ENCODE assay signal across 11 mouse cellular contexts in genomic region chr4:137163962-137164361, GRCm38 (mm10).
DNase-seq lines count a peak whose midpoint lies in the region; ATAC-seq and TF ChIP-seq lines count a peak whose summit lies in the region.
"Had no signal": no experiment of that assay in that cellular context is flagged by ENCODE, and none has a peak within 500 bp of the region (broad histone marks: within the 10 kb centered on the region; RNA-seq: fewer than 3 reads in every experiment).

No protein-coding gene starts in this region.

- H3K27ac ChIP-seq in lung, embryonic 15.5 days: no peak overlapping the region
- H3K27ac ChIP-seq in stomach, postnatal 0 days (replicated peaks): peak overlapping the region; percentile 69
- H3K27ac ChIP-seq: forebrain, embryonic 15.5 days; hindbrain, embryonic 14.5 days; liver, embryonic 15.5 days had no signal

- H3K4me1 ChIP-seq in lung, embryonic 15.5 days: peaks cover 15% of the 10 kb centered on the region; the same call in 1 of the 2 replicates
- H3K4me1 ChIP-seq in stomach, postnatal 0 days (replicated peaks; ENCODE audit: control insufficient read depth, insufficient read depth): no peaks in the 10 kb centered on the region
- H3K4me1 ChIP-seq: liver, embryonic 15.5 days had no signal

- peak overlapping the region; percentile 55 for H3K4me2 ChIP-seq in lung, embryonic 15.5 days
- peak overlapping the region; percentile 61 for H3K4me2 ChIP-seq in stomach, postnatal 0 days (replicated peaks; ENCODE audit: low read depth)

- H3K27me3 ChIP-seq in lung, embryonic 15.5 days: peaks cover 19% of the 10 kb centered on the region
- H3K27me3 ChIP-seq in stomach, postnatal 0 days (ENCODE audit: control insufficient read depth, insufficient read depth, low read length): no peaks in the 10 kb centered on the region

- DNase-seq in kidney, adult 11 months: peak; percentile 13
- DNase-seq in kidney, postnatal 14 days: no peak
- DNase-seq in lung, postnatal 10 days: no peak
- peak; percentile 53 for DNase-seq in urinary bladder, postnatal 14 days (ENCODE audit: low spot score)
- DNase-seq in urinary bladder, adult 2 months (ENCODE audit: low spot score): no peak
- DNase-seq in stomach, postnatal 0 days (ENCODE audit: low spot score): peak; percentile 48
- no peak for DNase-seq in cerebellum, postnatal 14 days

- H3K4me3 ChIP-seq in lung, embryonic 15.5 days: no peak overlapping the region
- no peak overlapping the region for H3K4me3 ChIP-seq in stomach, postnatal 0 days (ENCODE audit: low read depth, low read length)
- H3K4me3 ChIP-seq: liver, embryonic 15.5 days had no signal

- TF ChIP-seq EP300 in stomach, postnatal 0 days (optimal IDR thresholded peaks at IDR 0.05): no peak

- no peaks in the 10 kb centered on the region for H3K36me3 ChIP-seq in lung, embryonic 15.5 days
- no peaks in the 10 kb centered on the region for H3K36me3 ChIP-seq in stomach, postnatal 0 days (ENCODE audit: control insufficient read depth, insufficient read depth, low read length)
- H3K36me3 ChIP-seq: forebrain, embryonic 15.5 days; liver, embryonic 15.5 days had no signal

- TF ChIP-seq CTCF in stomach, postnatal 0 days (IDR thresholded peaks at IDR 0.05; ENCODE audit: low read depth): no peak

- ATAC-seq in lung, embryonic 15.5 days (ENCODE audit: borderline replicate concordance, extremely low read depth, low FRiP score, low TSS enrichment): no peak
- 0 out of 2 replicates have a peak, but pooled peaks have one; percentile 24 for ATAC-seq in stomach, postnatal 0 days (ENCODE audit: low FRiP score, low TSS enrichment)

- H3K9ac ChIP-seq in lung, embryonic 15.5 days: no peak overlapping the region
- no peak overlapping the region for H3K9ac ChIP-seq in stomach, postnatal 0 days (ENCODE audit: low read length)
- H3K9ac ChIP-seq: forebrain, embryonic 15.5 days; liver, embryonic 15.5 days had no signal

- no peaks in the 10 kb centered on the region for H3K9me3 ChIP-seq in lung, embryonic 15.5 days
- no peaks in the 10 kb centered on the region for H3K9me3 ChIP-seq in stomach, postnatal 0 days (ENCODE audit: control insufficient read depth, low read length)
- H3K9me3 ChIP-seq: forebrain, embryonic 15.5 days; liver, embryonic 15.5 days had no signal

- 58% methylated on average over 12 of the region's 12 CpGs for WGBS in lung, embryonic 15.5 days
- 41% methylated on average over 12 of the region's 12 CpGs for WGBS in stomach, postnatal 0 days

Comparison
In these comparisons a context has a peak if more than half of its experiments do, and no peak if none do; other contexts are left out.
1. DNase-seq: peak in kidney, adult 11 months (single experiment), urinary bladder, postnatal 14 days (single experiment) and stomach, postnatal 0 days (single experiment); none in kidney, postnatal 14 days (single experiment), lung, postnatal 10 days (single experiment), urinary bladder, adult 2 months (single experiment) and cerebellum, postnatal 14 days (0 of 2).